Mouse (Mus musculus): ENCODE measurements around the gene Dock6. TPM values are rescaled to one million over a fixed set of nuclear protein-coding genes. Genes with fewer than 3 reads are reported as not detected.

Dock6 gene
- polyA plus RNA-seq, 1 experiment from 2014 or later = 50.3 TPM

- 65% methylated on average over 10 of the region's 10 CpGs for WGBS
- Histone ChIP-seq H3K27ac (replicated peaks) (no peak overlapping the region), H3K9me3 (no peaks in the 10 kb centered on the region), H3K9ac (no peak overlapping the region), H3K4me1 (no peaks in the 10 kb centered on the region), H3K36me3 (peaks cover 78% of the 10 kb centered on the region), H3K4me2 (no peak overlapping the region), H3K27me3 (replicated peaks) (no peaks in the 10 kb centered on the region), H3K4me3 (no peak overlapping the region)
- no peak for ATAC-seq (ENCODE audit: extremely low read depth, insufficient number of reproducible peaks, low FRiP score, low TSS enrichment)
These were observed 28.1 kb downstream of the Dock6 start for GRCm38 (mm10) chr9:21824366-21824765.

- H3K36me3 ChIP-seq = peaks cover 78% of the 10 kb centered on the region
- no peak for ATAC-seq (ENCODE audit: extremely low read depth, insufficient number of reproducible peaks, low FRiP score, low TSS enrichment)
- 56% methylated on average over 4 of the region's 4 CpGs for WGBS
These were observed 28.5 kb downstream of the Dock6 start for GRCm38 (mm10) chr9:21823957-21824356.

GRCm38 (mm10) chr9:21822686-21823085 is 29.7 kb downstream of the Dock6 start:
- Histone ChIP-seq H3K27ac (replicated peaks) (no peak overlapping the region), H3K36me3 (peaks cover 79% of the 10 kb centered on the region), H3K27me3 (replicated peaks) (no peaks in the 10 kb centered on the region), H3K9ac (no peak overlapping the region), H3K4me3 (no peak overlapping the region), H3K4me2 (no peak overlapping the region), H3K4me1 (no peaks in the 10 kb centered on the region), H3K9me3 (no peaks in the 10 kb centered on the region)
- 72% methylated on average over 6 of the region's 6 CpGs for WGBS
- no peak for ATAC-seq (ENCODE audit: extremely low read depth, insufficient number of reproducible peaks, low FRiP score, low TSS enrichment)

More at GRCm38 (mm10) chr9:21823957-21824356, 28.5 kb downstream of the Dock6 start:
- H3K4me2 ChIP-seq = no peak overlapping the region
- H3K9ac ChIP-seq = no peak overlapping the region
- H3K4me1 ChIP-seq = no peaks in the 10 kb centered on the region
- no peaks in the 10 kb centered on the region for H3K27me3 ChIP-seq (replicated peaks)
- H3K27ac ChIP-seq (replicated peaks) = no peak overlapping the region
- no peak overlapping the region for H3K4me3 ChIP-seq
- no peaks in the 10 kb centered on the region for H3K9me3 ChIP-seq

- H3K4me2 ChIP-seq = no peak overlapping the region
- H3K9ac ChIP-seq = no peak overlapping the region
- H3K36me3 ChIP-seq = peaks cover 87% of the 10 kb centered on the region
- H3K27ac ChIP-seq (replicated peaks) = no peak overlapping the region
- no peaks in the 10 kb centered on the region for H3K9me3 ChIP-seq
- no peak overlapping the region for H3K4me3 ChIP-seq
- no peaks in the 10 kb centered on the region for H3K4me1 ChIP-seq
- WGBS = 84% methylated on average over 12 of the region's 12 CpGs
- no peak for ATAC-seq (ENCODE audit: extremely low read depth, insufficient number of reproducible peaks, low FRiP score, low TSS enrichment)
- H3K27me3 ChIP-seq (replicated peaks) = no peaks in the 10 kb centered on the region
These were observed 32.3 kb downstream of the Dock6 start for GRCm38 (mm10) chr9:21820183-21820582.

- Histone ChIP-seq H3K4me1 (no peaks in the 10 kb centered on the region), H3K27ac (replicated peaks) (no peak overlapping the region), H3K4me2 (no peak overlapping the region), H3K36me3 (peaks cover 90% of the 10 kb centered on the region), H3K27me3 (replicated peaks) (no peaks in the 10 kb centered on the region), H3K4me3 (no peak overlapping the region), H3K9me3 (no peaks in the 10 kb centered on the region), H3K9ac (no peak overlapping the region)
- ATAC-seq (ENCODE audit: extremely low read depth, insufficient number of reproducible peaks, low FRiP score, low TSS enrichment) = no peak
- WGBS = 82% methylated on average over 2 of the region's 2 CpGs
These were observed 33.2 kb downstream of the Dock6 start for GRCm38 (mm10) chr9:21819181-21819729.

- H3K9ac ChIP-seq = no peak overlapping the region
- no peaks in the 10 kb centered on the region for H3K9me3 ChIP-seq
- no peak overlapping the region for H3K4me3 ChIP-seq
- H3K4me2 ChIP-seq = no peak overlapping the region
- no peaks in the 10 kb centered on the region for H3K27me3 ChIP-seq (replicated peaks)
- H3K4me1 ChIP-seq = no peaks in the 10 kb centered on the region
- peaks cover 92% of the 10 kb centered on the region for H3K36me3 ChIP-seq
- no peak overlapping the region for H3K27ac ChIP-seq (replicated peaks)
- ATAC-seq (ENCODE audit: extremely low read depth, insufficient number of reproducible peaks, low FRiP score, low TSS enrichment) = no peak
- 84% methylated on average over 6 of the region's 6 CpGs for WGBS
These were observed 33.9 kb downstream of the Dock6 start for GRCm38 (mm10) chr9:21818561-21818960.

GRCm38 (mm10) chr9:21818125-21818524 is 34.3 kb downstream of the Dock6 start:
- Histone ChIP-seq H3K27me3 (replicated peaks) (no peaks in the 10 kb centered on the region), H3K27ac (replicated peaks) (no peak overlapping the region), H3K4me2 (no peak overlapping the region), H3K36me3 (peaks cover 93% of the 10 kb centered on the region), H3K4me3 (no peak overlapping the region), H3K9me3 (no peaks in the 10 kb centered on the region), H3K4me1 (no peaks in the 10 kb centered on the region), H3K9ac (no peak overlapping the region)
- 70% methylated on average over 4 of the region's 4 CpGs for WGBS
- no peak for ATAC-seq (ENCODE audit: extremely low read depth, insufficient number of reproducible peaks, low FRiP score, low TSS enrichment)

GRCm38 (mm10) chr9:21816716-21817305 is 35.6 kb downstream of the Dock6 start:
- Histone ChIP-seq H3K27me3 (replicated peaks) (no peaks in the 10 kb centered on the region), H3K4me1 (no peaks in the 10 kb centered on the region), H3K4me2 (no peak overlapping the region), H3K27ac (replicated peaks) (no peak overlapping the region), H3K4me3 (no peak overlapping the region), H3K36me3 (peaks cover 95% of the 10 kb centered on the region), H3K9ac (no peak overlapping the region), H3K9me3 (no peaks in the 10 kb centered on the region)
- no peak for ATAC-seq (ENCODE audit: extremely low read depth, insufficient number of reproducible peaks, low FRiP score, low TSS enrichment)
- WGBS = 67% methylated on average over 9 of the region's 9 CpGs

GRCm38 (mm10) chr9:21811170-21811569 is 41.3 kb downstream of the Dock6 start:
- Histone ChIP-seq H3K4me1 (no peaks in the 10 kb centered on the region), H3K4me3 (no peak overlapping the region), H3K9ac (no peak overlapping the region), H3K9me3 (no peaks in the 10 kb centered on the region), H3K27ac (replicated peaks) (no peak overlapping the region), H3K4me2 (no peak overlapping the region), H3K36me3 (peaks cover 70% of the 10 kb centered on the region), H3K27me3 (replicated peaks) (no peaks in the 10 kb centered on the region)
- ATAC-seq (ENCODE audit: extremely low read depth, insufficient number of reproducible peaks, low FRiP score, low TSS enrichment) = no peak
- 80% methylated on average over 5 of the region's 5 CpGs for WGBS

- Histone ChIP-seq H3K9ac (no peak overlapping the region), H3K27ac (replicated peaks) (no peak overlapping the region), H3K4me1 (peaks cover 10% of the 10 kb centered on the region), H3K4me2 (no peak overlapping the region), H3K9me3 (no peaks in the 10 kb centered on the region), H3K36me3 (peaks cover 50% of the 10 kb centered on the region), H3K27me3 (replicated peaks) (no peaks in the 10 kb centered on the region), H3K4me3 (no peak overlapping the region)
- ATAC-seq (ENCODE audit: extremely low read depth, insufficient number of reproducible peaks, low FRiP score, low TSS enrichment) = no peak
- 61% methylated on average over 3 of the region's 3 CpGs for WGBS
These were observed 43.9 kb downstream of the Dock6 start for GRCm38 (mm10) chr9:21808561-21808960.

GRCm38 (mm10) chr9:21806976-21807375 is 45.5 kb downstream of the Dock6 start:
- H3K36me3 ChIP-seq = peaks cover 44% of the 10 kb centered on the region
- no peaks in the 10 kb centered on the region for H3K9me3 ChIP-seq
- no peak overlapping the region for H3K27ac ChIP-seq (replicated peaks)
- peaks cover 11% of the 10 kb centered on the region for H3K4me1 ChIP-seq
- no peak overlapping the region for H3K4me2 ChIP-seq
- 87% methylated on average over 11 of the region's 11 CpGs for WGBS
- H3K9ac ChIP-seq = no peak overlapping the region
- H3K4me3 ChIP-seq = no peak overlapping the region
- no peak for ATAC-seq (ENCODE audit: extremely low read depth, insufficient number of reproducible peaks, low FRiP score, low TSS enrichment)
- H3K27me3 ChIP-seq (replicated peaks) = no peaks in the 10 kb centered on the region

GRCm38 (mm10) chr9:21806363-21806762 is 46.1 kb downstream of the Dock6 start:
- peak overlapping the region; percentile 3; the same call in 1 of the 2 replicates for H3K27ac ChIP-seq (replicated peaks)
- no peak overlapping the region for H3K4me2 ChIP-seq
- ATAC-seq (ENCODE audit: extremely low read depth, insufficient number of reproducible peaks, low FRiP score, low TSS enrichment) = no peak
- peaks cover 11% of the 10 kb centered on the region for H3K4me1 ChIP-seq
- H3K36me3 ChIP-seq = peaks cover 47% of the 10 kb centered on the region
- H3K9me3 ChIP-seq = no peaks in the 10 kb centered on the region
- WGBS = 58% methylated on average over 3 of the region's 3 CpGs
- H3K9ac ChIP-seq = no peak overlapping the region
- H3K27me3 ChIP-seq (replicated peaks) = no peaks in the 10 kb centered on the region
- H3K4me3 ChIP-seq = no peak overlapping the region

Measured in heart, embryonic 13.5 days (tissue).